Mouse (Mus musculus) myocyte (in vitro differentiated cells): Measurements from ENCODE around the gene Cadm4. TPM values are rescaled to one million over a fixed set of nuclear protein-coding genes. Genes with fewer than 3 reads are reported as not detected.
A peak's percentile ranks its signal among the peaks of the same experiment; 100 is the strongest.

Source experiments
- H3K27me3 ChIP-seq: one replicate; pipeline ENCODE4 v1.6.1; 2011; ENCODE audit not compliant: control insufficient read depth, insufficient read depth, insufficient read length
- H3K36me3 ChIP-seq: one replicate; pipeline ENCODE4 v1.6.1; 2011; ENCODE audit not compliant: control insufficient read depth, insufficient read depth
- H3K4me2 ChIP-seq: one replicate; pipeline ENCODE4 v1.6.1; 2011; ENCODE audit warnings: low read depth, control low read depth
- H3K4me3 ChIP-seq: one replicate; pipeline ENCODE4 v1.5.1; 2011; ENCODE audit warnings: mild to moderate bottlenecking, control low read depth, moderate library complexity
- H3K79me2 ChIP-seq: one replicate; pipeline ENCODE4 v1.6.1; 2011; ENCODE audit not compliant: control insufficient read depth, insufficient read depth
- H3ac ChIP-seq: one replicate; pipeline ENCODE4 v1.6.1; 2011; ENCODE audit not compliant: control insufficient read depth, insufficient read length
- CEBPB ChIP-seq: IDR thresholded peaks from 2 replicates; pipeline ENCODE4 v1.6.1; 2011; ENCODE audit warnings: mild to moderate bottlenecking, moderate library complexity; ENCODE audit not compliant: poor library complexity, insufficient read depth, severe bottlenecking
- E2F4 ChIP-seq: IDR thresholded peaks from one replicate; pipeline ENCODE4 v1.6.1; 2011; ENCODE audit warnings: mild to moderate bottlenecking, control low read depth, moderate library complexity; ENCODE audit not compliant: insufficient read depth
- MAX ChIP-seq: IDR thresholded peaks from one replicate; pipeline ENCODE4 v1.6.1; 2011; ENCODE audit warnings: low read depth, mild to moderate bottlenecking, control low read depth
- MYOD1 ChIP-seq, 3 experiments: IDR thresholded peaks; one replicate each; pipeline ENCODE4 v1.6.1; 2011; ENCODE audit warnings: control low read depth in 2 of 3, low read depth in 2 of 3, mild to moderate bottlenecking in 2 of 3, moderate library complexity in 1 of 3; ENCODE audit not compliant: insufficient read length in 2 of 3, control insufficient read depth in 1 of 3
- MYOG ChIP-seq, 3 experiments: IDR thresholded peaks; one replicate each; pipeline ENCODE4 v1.6.1; 2011; ENCODE audit warnings: control low read depth in 2 of 3, low read depth in 2 of 3, mild to moderate bottlenecking in 2 of 3; ENCODE audit not compliant: insufficient read length in 2 of 3, control insufficient read depth in 1 of 3, insufficient read depth in 1 of 3
- POLR2A ChIP-seq: IDR thresholded peaks from one replicate; pipeline ENCODE4 v1.6.1; 2011; ENCODE audit warnings: low read depth, mild to moderate bottlenecking, control low read depth, moderate library complexity; ENCODE audit not compliant: insufficient read length
- POLR2AphosphoS2 ChIP-seq: IDR thresholded peaks from one replicate; pipeline ENCODE4 v1.6.1; 2011; ENCODE audit warnings: low read depth, control low read depth; ENCODE audit not compliant: insufficient read length
- REST ChIP-seq: IDR thresholded peaks from one replicate; pipeline ENCODE4 v1.6.1; 2011; ENCODE audit warnings: mild to moderate bottlenecking, control low read depth, moderate library complexity; ENCODE audit not compliant: insufficient read depth, insufficient read length
- SRF ChIP-seq: IDR thresholded peaks from one replicate; pipeline ENCODE4 v1.6.1; 2011; ENCODE audit warnings: low read depth; ENCODE audit not compliant: control insufficient read depth, insufficient read length
- TCF12 ChIP-seq: IDR thresholded peaks from one replicate; pipeline ENCODE4 v1.6.1; 2011; ENCODE audit warnings: mild to moderate bottlenecking, control low read depth; ENCODE audit not compliant: poor library complexity, insufficient read depth, severe bottlenecking
- TCF3 ChIP-seq: IDR thresholded peaks from one replicate; pipeline ENCODE4 v1.6.1; 2011; ENCODE audit warnings: low read depth, control low read depth; ENCODE audit not compliant: insufficient read length
- USF1 ChIP-seq: IDR thresholded peaks from one replicate; pipeline ENCODE4 v1.6.1; 2011; ENCODE audit warnings: low read depth, mild to moderate bottlenecking, control low read depth, moderate library complexity
- polyA plus RNA-seq: library from polyadenylated mRNA; unstranded; fragments of >200 nt; fragmentation: generic; extraction: Trizol; gene quantifications from one replicate; pipeline ENCODE4 v1.2.1, GENCODE M21; 2012; ENCODE audit warnings: missing spikeins

The Cadm4 gene
- polyA plus RNA-seq, 1 experiment: 54.4 TPM

- TF ChIP-seq POLR2A (peak; percentile 89), USF1 (peak; percentile 69), TCF3 (no peak), POLR2AphosphoS2 (peak; percentile 24)
- H3K27me3 ChIP-seq: no peaks in the 10 kb centered on the region
- peak within 1 kb of the TSS; percentile 89 for H3K4me3 ChIP-seq
- peak within 1 kb of the TSS; percentile 72 for H3K4me2 ChIP-seq
- peaks cover 31% of the 10 kb centered on the region for H3K79me2 ChIP-seq
- H3ac ChIP-seq: no peak within 1 kb of the TSS
- peaks cover 6% of the 10 kb centered on the region for H3K36me3 ChIP-seq
These were observed 19.2 kb upstream of the Cadm4 start, which contains the start of gene Plaur for GRCm38 (mm10) chr7:24462388-24463319. Plaur (plus strand) TSS chr7:24462484.

DNA sequence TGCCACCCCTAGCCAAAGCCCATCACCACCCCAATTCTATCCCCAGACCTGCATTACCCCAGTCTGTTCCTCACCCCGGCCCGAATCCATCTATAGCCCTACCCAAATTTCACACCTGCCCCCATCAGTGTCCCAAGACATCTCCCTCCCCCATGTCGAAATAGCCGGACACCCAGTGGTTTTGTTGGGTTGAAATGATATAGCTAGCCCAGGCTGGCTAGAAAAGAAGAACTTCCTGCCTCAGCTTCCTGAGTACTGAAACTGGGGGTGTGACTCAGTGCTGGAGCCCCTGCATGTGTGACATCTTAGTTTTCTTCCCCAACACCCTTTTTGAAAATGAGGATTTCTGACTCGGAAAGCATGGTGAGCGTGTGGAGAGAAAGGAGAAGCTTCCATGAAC is 15.0 kb upstream of the Cadm4 start:
- no peak overlapping the region for H3ac ChIP-seq
- peaks cover 31% of the 10 kb centered on the region for H3K79me2 ChIP-seq
- peaks cover 21% of the 10 kb centered on the region for H3K36me3 ChIP-seq
- no peaks in the 10 kb centered on the region for H3K27me3 ChIP-seq
- TF ChIP-seq MAX: no peak
- no peak for TF ChIP-seq POLR2AphosphoS2
- no peak for TF ChIP-seq CEBPB
- no peak for TF ChIP-seq TCF12
- no peak for TF ChIP-seq E2F4
- no peak for TF ChIP-seq TCF3
- no peak for TF ChIP-seq POLR2A
- H3K4me3 ChIP-seq: no peak overlapping the region
- no peak overlapping the region for H3K4me2 ChIP-seq

DNA sequence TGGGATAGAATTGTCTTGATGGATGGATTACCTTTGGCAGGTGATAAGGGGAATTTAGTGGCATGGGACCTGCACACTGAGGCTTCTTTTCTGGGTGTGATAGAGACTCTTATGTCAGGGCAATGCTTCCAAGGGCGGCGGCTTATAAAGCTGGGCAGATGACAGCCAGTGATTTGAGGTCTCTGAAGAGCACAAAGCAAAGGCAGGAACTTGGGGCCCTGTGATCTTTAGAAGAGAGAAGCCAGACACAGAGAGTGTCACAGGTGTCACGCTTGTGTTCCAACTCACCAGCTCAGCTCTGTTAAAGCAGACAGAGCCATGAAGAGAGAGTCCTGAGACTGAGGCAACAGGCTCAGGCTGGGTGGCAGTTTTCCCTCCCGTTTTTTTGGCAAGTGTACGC is 13.9 kb upstream of the Cadm4 start:
- Histone ChIP-seq H3K79me2 (peaks cover 31% of the 10 kb centered on the region), H3K36me3 (peaks cover 30% of the 10 kb centered on the region), H3K27me3 (no peaks in the 10 kb centered on the region), H3K4me2 (no peak overlapping the region), H3K4me3 (no peak overlapping the region), H3ac (no peak overlapping the region)
- TF ChIP-seq POLR2A (no peak), REST (no peak), POLR2AphosphoS2 (no peak), CEBPB (no peak), MYOG (IDR thresholded peaks at IDR 0.05; ENCODE audit: control insufficient read depth in 1 of 3, insufficient read depth in 1 of 3, insufficient read length in 2 of 3, low read depth in 2 of 3) (no peak), MAX (no peak), TCF12 (no peak), MYOD1 (IDR thresholded peaks at IDR 0.05; ENCODE audit: control insufficient read depth in 1 of 3, insufficient read length in 2 of 3, low read depth in 2 of 3) (no peak), TCF3 (no peak), SRF (no peak), E2F4 (no peak), USF1 (no peak)

DNA sequence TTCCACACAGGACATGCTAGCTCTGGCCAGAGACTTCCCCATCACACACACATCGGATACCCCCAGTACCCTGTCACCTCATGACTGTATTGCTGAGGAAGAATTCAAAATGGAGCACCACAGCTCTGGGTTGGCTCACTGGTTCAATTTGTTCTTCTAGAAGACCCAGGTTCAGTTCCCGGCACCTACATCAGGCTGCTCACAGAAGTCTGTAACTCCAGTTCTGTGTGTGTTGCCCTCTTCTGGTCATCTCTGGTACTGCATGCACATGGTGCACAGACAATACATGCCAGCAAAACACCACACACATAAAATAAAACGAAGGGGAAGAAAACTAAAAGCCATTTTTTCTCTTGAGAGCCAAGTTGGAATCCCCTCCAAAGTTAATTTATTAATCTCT is 12.7 kb upstream of the Cadm4 start:
- Histone ChIP-seq H3K4me3 (no peak overlapping the region), H3K4me2 (no peak overlapping the region), H3K79me2 (peaks cover 22% of the 10 kb centered on the region), H3K27me3 (no peaks in the 10 kb centered on the region), H3K36me3 (peaks cover 30% of the 10 kb centered on the region), H3ac (no peak overlapping the region)
- TF ChIP-seq REST: no peak
- TF ChIP-seq USF1: no peak
- TF ChIP-seq MYOD1 (IDR thresholded peaks at IDR 0.05; ENCODE audit: control insufficient read depth in 1 of 3, insufficient read length in 2 of 3, low read depth in 2 of 3): no peak

GRCm38 (mm10) chr7:24470356-24470755 is 11.5 kb upstream of the Cadm4 start:
- H3K36me3 ChIP-seq: peaks cover 30% of the 10 kb centered on the region

More at GRCm38 (mm10) chr7:24470356-24470755, 11.5 kb upstream of the Cadm4 start:
- H3K79me2 ChIP-seq: peaks cover 11% of the 10 kb centered on the region
- peak overlapping the region; percentile 37 for H3K4me2 ChIP-seq
- no peaks in the 10 kb centered on the region for H3K27me3 ChIP-seq
- TF ChIP-seq MYOD1 (IDR thresholded peaks at IDR 0.05; ENCODE audit: control insufficient read depth in 1 of 3, insufficient read length in 2 of 3, low read depth in 2 of 3) (no peak), REST (no peak), MYOG (IDR thresholded peaks at IDR 0.05; ENCODE audit: control insufficient read depth in 1 of 3, insufficient read depth in 1 of 3, insufficient read length in 2 of 3, low read depth in 2 of 3) (no peak), USF1 (no peak), TCF12 (no peak), TCF3 (no peak), E2F4 (no peak), POLR2A (no peak), POLR2AphosphoS2 (no peak), SRF (no peak), MAX (no peak), CEBPB (no peak)
- no peak overlapping the region for H3K4me3 ChIP-seq
- no peak overlapping the region for H3ac ChIP-seq
